Mouse (Mus musculus): ENCODE data around the gene Fam71e2. TPM values are rescaled to one million over a fixed set of nuclear protein-coding genes. Genes with fewer than 3 reads are reported as not detected.

Gene Fam71e2
- total and polyA plus RNA-seq, 3 experiments, result 0.35 TPM; not detected in 2

GRCm38 (mm10) chr7:4716955-4717354, 54.1 kb downstream of the Fam71e2 start:
- Histone ChIP-seq H3K36me3 (ENCODE audit: control insufficient read depth, insufficient read depth, low read length) (no peaks in the 10 kb centered on the region), H3K27ac (no peak overlapping the region), H3K4me3 (no peak overlapping the region), H3K79me2 (replicated peaks; ENCODE audit: control insufficient read depth, insufficient read depth, low read length) (no peaks in the 10 kb centered on the region), H3K9ac (ENCODE audit: low read depth, low read length) (no peak overlapping the region), H3K4me1 (ENCODE audit: control insufficient read depth, insufficient read depth, low read length) (no peaks in the 10 kb centered on the region), H3K27me3 (ENCODE audit: control insufficient read depth, insufficient read depth, low read length) (no peaks in the 10 kb centered on the region)
- TF ChIP-seq POLR2A (IDR thresholded peaks at IDR 0.05; ENCODE audit: insufficient read depth, low read depth, low read length) (no peak), CTCF (IDR thresholded peaks at IDR 0.05) (no peak), EP300 (IDR thresholded peaks at IDR 0.05; ENCODE audit: insufficient read depth, low read depth, low read length) (no peak)
- no peak for DNase-seq
- intact Hi-C loops (cut with DNase I), result no loop called here
- WGBS, result 56% methylated on average over 6 of the region's 6 CpGs

GRCm38 (mm10) chr7:4712594-4712993, 58.5 kb downstream of the Fam71e2 start:
- no peak for DNase-seq
- no peaks in the 10 kb centered on the region for H3K79me2 ChIP-seq (replicated peaks; ENCODE audit: control insufficient read depth, insufficient read depth, low read length)
- no peaks in the 10 kb centered on the region for H3K36me3 ChIP-seq (ENCODE audit: control insufficient read depth, insufficient read depth, low read length)
- H3K4me3 ChIP-seq, result no peak overlapping the region
- no peaks in the 10 kb centered on the region for H3K4me1 ChIP-seq (ENCODE audit: control insufficient read depth, insufficient read depth, low read length)
- H3K27ac ChIP-seq, result no peak overlapping the region
- 69% methylated on average over 3 of the region's 3 CpGs for WGBS
- intact Hi-C loops (cut with DNase I), result no loop called here
- TF ChIP-seq CTCF (IDR thresholded peaks at IDR 0.05), result peak; percentile 15; the same call in 1 of the 2 replicates
- no peak for TF ChIP-seq POLR2A (IDR thresholded peaks at IDR 0.05; ENCODE audit: insufficient read depth, low read depth, low read length)
- no peak for TF ChIP-seq EP300 (IDR thresholded peaks at IDR 0.05; ENCODE audit: insufficient read depth, low read depth, low read length)
- no peak overlapping the region for H3K9ac ChIP-seq (ENCODE audit: low read depth, low read length)
- H3K27me3 ChIP-seq (ENCODE audit: control insufficient read depth, insufficient read depth, low read length), result no peaks in the 10 kb centered on the region

DNA sequence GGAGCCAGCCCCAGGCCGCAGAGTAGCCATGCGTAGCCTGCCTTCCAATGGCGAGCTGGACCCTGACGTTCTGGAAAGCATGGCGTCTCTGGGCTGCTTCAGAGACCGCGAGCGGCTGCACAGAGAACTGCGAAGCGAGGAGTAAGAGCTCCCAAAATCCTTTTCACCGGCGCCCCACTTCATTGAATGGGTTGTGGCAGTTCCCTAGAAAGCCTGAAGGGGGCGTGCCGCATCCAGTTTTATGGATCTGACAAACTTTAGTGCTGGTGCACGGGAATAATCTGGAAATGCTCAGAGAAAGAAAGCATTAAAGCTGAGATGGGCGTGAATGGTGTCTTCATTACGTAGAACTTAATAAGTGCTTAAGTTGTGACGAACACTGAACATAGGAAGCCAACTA, 66.0 kb downstream of the Fam71e2 start:
- H3K27me3 ChIP-seq (ENCODE audit: control insufficient read depth, insufficient read depth, low read length), result no peaks in the 10 kb centered on the region
- no peaks in the 10 kb centered on the region for H3K79me2 ChIP-seq (replicated peaks; ENCODE audit: control insufficient read depth, insufficient read depth, low read length)
- DNase-seq, result peak; percentile 21 to 38
- peak; percentile 71 for TF ChIP-seq CTCF (IDR thresholded peaks at IDR 0.05)
- no peak for TF ChIP-seq POLR2A (IDR thresholded peaks at IDR 0.05; ENCODE audit: insufficient read depth, low read depth, low read length)
- intact Hi-C loops (cut with DNase I), result no loop called here
- H3K36me3 ChIP-seq (ENCODE audit: control insufficient read depth, insufficient read depth, low read length), result no peaks in the 10 kb centered on the region
- H3K9ac ChIP-seq (ENCODE audit: low read depth, low read length), result no peak overlapping the region
- 50% methylated on average over 18 of the region's 18 CpGs for WGBS
- H3K4me3 ChIP-seq, result no peak overlapping the region
- H3K27ac ChIP-seq, result no peak overlapping the region
- no peaks in the 10 kb centered on the region for H3K4me1 ChIP-seq (ENCODE audit: control insufficient read depth, insufficient read depth, low read length)

Other genes starting within 250 kb of the Fam71e2 start
Only the 30 nearest of the 31 such genes appear.
- over 10,000 TPM in 1 of 2 experiments, 1,000 to 10,000 TPM in 1; 9,834 to 11,008 TPM for gene Tnni3, start 247.1 kb downstream of the Fam71e2 start, total RNA-seq (2021)
- gene Tnni3, start 247.1 kb downstream of the Fam71e2 start, polyA plus RNA-seq (2012; rRNA removed), result 13,898 and 21,553 TPM in 2 replicates
- gene Dnaaf3, start 238.8 kb downstream of the Fam71e2 start, total RNA-seq (2021), result 1 to 10 TPM; 2.3 to 2.7 TPM
- 12.4 and 13.2 TPM in 2 replicates for gene Dnaaf3, start 238.8 kb downstream of the Fam71e2 start, polyA plus RNA-seq (2012; rRNA removed)
- under 1 TPM; 0.39 to 0.86 TPM for gene Syt5, start 223.8 kb downstream of the Fam71e2 start, total RNA-seq (2021)
- gene Syt5, start 223.8 kb downstream of the Fam71e2 start, polyA plus RNA-seq (2012; rRNA removed), result 0.79 and 2.4 TPM in 2 replicates
- not detected for gene Ptprh, start 167.3 kb downstream of the Fam71e2 start, total RNA-seq (2021)
- gene Ptprh, start 167.3 kb downstream of the Fam71e2 start, polyA plus RNA-seq (2012; rRNA removed), result 0.03 and 0.06 TPM in 2 replicates
- 1 to 10 TPM; 4.2 to 5.3 TPM for gene Tmem86b, start 139.9 kb downstream of the Fam71e2 start, total RNA-seq (2021)
- gene Tmem86b, start 139.9 kb downstream of the Fam71e2 start, polyA plus RNA-seq (2012; rRNA removed), result 12.8 and 19.2 TPM in 2 replicates
- 10 to 100 TPM; 67.6 to 71.9 TPM for gene Ppp6r1, start 112.3 kb downstream of the Fam71e2 start, total RNA-seq (2021)
- 67.1 and 89.9 TPM in 2 replicates for gene Ppp6r1, start 112.3 kb downstream of the Fam71e2 start, polyA plus RNA-seq (2012; rRNA removed)
- gene Hspbp1, start 86.2 kb downstream of the Fam71e2 start, total RNA-seq (2021), result 10 to 100 TPM; 31.9 to 35.0 TPM
- gene Hspbp1, start 86.2 kb downstream of the Fam71e2 start, polyA plus RNA-seq (2012; rRNA removed), result 27.0 and 29.7 TPM in 2 replicates
- gene Brsk1, start 80.7 kb downstream of the Fam71e2 start, total RNA-seq (2021), result 1 to 10 TPM in 1 of 2 experiments, under 1 TPM in 1; 0.89 to 1.5 TPM
- 1.7 and 2.2 TPM in 2 replicates for gene Brsk1, start 80.7 kb downstream of the Fam71e2 start, polyA plus RNA-seq (2012; rRNA removed)
- not detected for gene Tmem150b, start 46.1 kb downstream of the Fam71e2 start, total RNA-seq (2021)
- gene Tmem150b, start 46.1 kb downstream of the Fam71e2 start, polyA plus RNA-seq (2012; rRNA removed), result 0.16 and 0.59 TPM in 2 replicates
- gene Kmt5c, start 31.2 kb downstream of the Fam71e2 start, total RNA-seq (2021), result 10 to 100 TPM in 1 of 2 experiments, 1 to 10 TPM in 1; 8.5 to 11.2 TPM
- gene Kmt5c, start 31.2 kb downstream of the Fam71e2 start, polyA plus RNA-seq (2012; rRNA removed), result 36.4 and 38.5 TPM in 2 replicates
- gene Cox6b2, start 18.2 kb downstream of the Fam71e2 start, total RNA-seq (2021), result 1 to 10 TPM; 1.7 to 3.5 TPM
- 7.7 and 8.6 TPM in 2 replicates for gene Cox6b2, start 18.2 kb downstream of the Fam71e2 start, polyA plus RNA-seq (2012; rRNA removed)
- not detected for gene Il11, start 11.6 kb upstream of the Fam71e2 start, total RNA-seq (2021)
- 0.15 TPM in 1 of 2 replicates, not detected in the other for gene Il11, start 11.6 kb upstream of the Fam71e2 start, polyA plus RNA-seq (2012; rRNA removed)
- gene Tmem190, start 11.6 kb upstream of the Fam71e2 start, total RNA-seq (2021), result not detected
- gene Tmem190, start 11.6 kb upstream of the Fam71e2 start, polyA plus RNA-seq (2012; rRNA removed), result 0.29 TPM in 1 of 2 replicates, not detected in the other
- 1 to 10 TPM; 5.3 to 5.4 TPM for gene Tmem238, start 18.4 kb upstream of the Fam71e2 start, total RNA-seq (2021)
- gene Tmem238, start 18.4 kb upstream of the Fam71e2 start, polyA plus RNA-seq (2012; rRNA removed), result 2.2 and 4.3 TPM in 2 replicates
- gene Rpl28, start 21.6 kb upstream of the Fam71e2 start, total RNA-seq (2021), result 100 to 1,000 TPM; 492 to 575 TPM
- 135 and 202 TPM in 2 replicates for gene Rpl28, start 21.6 kb upstream of the Fam71e2 start, polyA plus RNA-seq (2012; rRNA removed)
- gene Ube2s, start 41.3 kb upstream of the Fam71e2 start, total RNA-seq (2021), result 10 to 100 TPM; 85.1 to 99.1 TPM
- 167 and 265 TPM in 2 replicates for gene Ube2s, start 41.3 kb upstream of the Fam71e2 start, polyA plus RNA-seq (2012; rRNA removed)
- gene Shisa7, start 73.4 kb upstream of the Fam71e2 start, total RNA-seq (2021), result under 1 TPM in 1 of 2 experiments, not detected in 1; 0.07 TPM
- 0.09 and 0.12 TPM in 2 replicates for gene Shisa7, start 73.4 kb upstream of the Fam71e2 start, polyA plus RNA-seq (2012; rRNA removed)
- 1 to 10 TPM; 3.5 to 3.8 TPM for gene Isoc2b, start 99.0 kb upstream of the Fam71e2 start, total RNA-seq (2021)
- 10.0 and 10.3 TPM in 2 replicates for gene Isoc2b, start 99.0 kb upstream of the Fam71e2 start, polyA plus RNA-seq (2012; rRNA removed)
- 10 to 100 TPM; 48.9 to 55.5 TPM for gene Isoc2a, start 105.9 kb upstream of the Fam71e2 start, total RNA-seq (2021)
- 29.3 and 30.6 TPM in 2 replicates for gene Isoc2a, start 105.9 kb upstream of the Fam71e2 start, polyA plus RNA-seq (2012; rRNA removed)
- gene Gm36210, start 135.2 kb upstream of the Fam71e2 start, total RNA-seq (2021), result under 1 TPM in 1 of 2 experiments, not detected in 1; 0.18 TPM
- gene Gm36210, start 135.2 kb upstream of the Fam71e2 start, polyA plus RNA-seq (2012; rRNA removed), result 0.20 and 0.29 TPM in 2 replicates
- gene Zfp628, start 143.9 kb upstream of the Fam71e2 start, total RNA-seq (2021), result 1 to 10 TPM; 6.8 to 9.4 TPM
- 6.1 and 7.5 TPM in 2 replicates for gene Zfp628, start 143.9 kb upstream of the Fam71e2 start, polyA plus RNA-seq (2012; rRNA removed)
- gene Nat14, start 150.7 kb upstream of the Fam71e2 start, total RNA-seq (2021), result 1 to 10 TPM; 5.6 to 5.8 TPM
- 3.5 TPM in 2 replicates for gene Nat14, start 150.7 kb upstream of the Fam71e2 start, polyA plus RNA-seq (2012; rRNA removed)
- 1 to 10 TPM; 1.7 to 2.9 TPM for gene Ssc5d, start 154.5 kb upstream of the Fam71e2 start, total RNA-seq (2021)
- 5.9 and 6.4 TPM in 2 replicates for gene Ssc5d, start 154.5 kb upstream of the Fam71e2 start, polyA plus RNA-seq (2012; rRNA removed)
- gene Sbk2, start 193.1 kb upstream of the Fam71e2 start, total RNA-seq (2021), result 10 to 100 TPM; 26.5 to 35.6 TPM
- 85.0 and 119 TPM in 2 replicates for gene Sbk2, start 193.1 kb upstream of the Fam71e2 start, polyA plus RNA-seq (2012; rRNA removed)
- 10 to 100 TPM; 39.4 to 46.1 TPM for gene Sbk3, start 199.9 kb upstream of the Fam71e2 start, total RNA-seq (2021)
- 66.1 and 72.5 TPM in 2 replicates for gene Sbk3, start 199.9 kb upstream of the Fam71e2 start, polyA plus RNA-seq (2012; rRNA removed)
- gene Zfp579, start 224.9 kb upstream of the Fam71e2 start, total RNA-seq (2021), result 10 to 100 TPM; 12.3 to 14.0 TPM
- 51.8 and 70.2 TPM in 2 replicates for gene Zfp579, start 224.9 kb upstream of the Fam71e2 start, polyA plus RNA-seq (2012; rRNA removed)
- 1 to 10 TPM; 8.7 to 9.2 TPM for gene Zfp524, start 243.1 kb upstream of the Fam71e2 start, total RNA-seq (2021)
- 14.7 and 17.7 TPM in 2 replicates for gene Zfp524, start 243.1 kb upstream of the Fam71e2 start, polyA plus RNA-seq (2012; rRNA removed)
- gene Fiz1, start 243.4 kb upstream of the Fam71e2 start, total RNA-seq (2021), result 10 to 100 TPM; 17.9 to 20.4 TPM
- 18.2 and 20.4 TPM in 2 replicates for gene Fiz1, start 243.4 kb upstream of the Fam71e2 start, polyA plus RNA-seq (2012; rRNA removed)
- gene Gm44973, start 244.2 kb upstream of the Fam71e2 start, total RNA-seq (2021), result not detected
- not detected in 2 replicates for gene Gm44973, start 244.2 kb upstream of the Fam71e2 start, polyA plus RNA-seq (2012; rRNA removed)
- 10 to 100 TPM; 13.8 to 13.9 TPM for gene Zfp865, start 249.1 kb upstream of the Fam71e2 start, total RNA-seq (2021)
- gene Zfp865, start 249.1 kb upstream of the Fam71e2 start, polyA plus RNA-seq (2012; rRNA removed), result 13.5 and 16.9 TPM in 2 replicates

All from heart, adult 2 months (tissue).